In genomic region chr13:90673823-90674222, GRCm38 (mm10) we compare ENCODE assay signal across 22 mouse cellular contexts.
DNase-seq lines count a peak whose midpoint lies in the region; ATAC-seq and TF ChIP-seq lines count a peak whose summit lies in the region.
"Had no signal": no experiment of that assay in that cellular context is flagged by ENCODE, and none has a peak within 500 bp of the region (broad histone marks: within the 10 kb centered on the region; RNA-seq: fewer than 3 reads in every experiment).

No protein-coding gene starts in this region.

- no peak for ATAC-seq in embryonic facial prominence, embryonic 14.5 days (ENCODE audit: low read depth)
- no peak for ATAC-seq in limb, embryonic 12.5 days (ENCODE audit: insufficient number of reproducible peaks, insufficient read depth, low FRiP score, low TSS enrichment, low read depth)
- ATAC-seq in limb, embryonic 14.5 days (ENCODE audit: low FRiP score, low read depth), result peak; percentile 50; the same call in 1 of the 2 replicates
- ATAC-seq in liver, embryonic 12.5 days, result no peak
- ATAC-seq: CD4-positive, CD25-positive, alpha-beta regulatory T cell, adult 4 months; forebrain, embryonic 13.5 days; forebrain, embryonic 16.5 days had no signal

- no peak for TF ChIP-seq CTCF in MEL (IDR thresholded peaks at IDR 0.05 in 2 of 3, conservative IDR thresholded peaks at IDR 0.05 in 1 of 3; ENCODE audit: control insufficient read depth in 1 of 3, insufficient read depth in 1 of 3, low read depth in 2 of 3, low read length in 3 of 3, poor library complexity in 1 of 3, severe bottlenecking in 1 of 3)

- DNase-seq in embryonic facial prominence, embryonic 14.5 days (ENCODE audit: low spot score), result peak; percentile 13
- DNase-seq in embryonic facial prominence, embryonic 10.5 days (ENCODE audit: low spot score), result no peak
- no peak for DNase-seq in limb, embryonic 10.5 days (ENCODE audit: low spot score)
- no peak for DNase-seq in MEL (ENCODE audit: low read depth, low spot score)
- DNase-seq in limb, embryonic 14.5 days (ENCODE audit: low spot score), result peak; percentile 54
- DNase-seq: adrenal gland, adult 2 months; adrenal gland, postnatal 10 days; adrenal gland, postnatal 25 days; B cell, adult 2 months; cerebellum, adult 11 months; cerebellum, adult 18-20 months; cerebellum, adult 8-10 months; cerebellum, postnatal 10 days; cerebellum, postnatal 25 days had no signal

- no peak for TF ChIP-seq RAD21 in MEL (IDR thresholded peaks at IDR 0.05; ENCODE audit: low read depth, low read length)

- TF ChIP-seq POLR2A in MEL (IDR thresholded peaks at IDR 0.05; ENCODE audit: control insufficient read depth in 1 of 2, insufficient read depth in 1 of 2, low read depth in 1 of 2, low read length in 2 of 2, poor library complexity in 1 of 2), result no peak
- TF ChIP-seq POLR2A in limb, embryonic 14.5 days (IDR thresholded peaks at IDR 0.05; ENCODE audit: borderline replicate concordance, extremely low read depth, insufficient read depth, insufficient read length), result no peak

- H3K4me2 ChIP-seq in embryonic facial prominence, embryonic 14.5 days (ENCODE audit: low read depth, low read length), result no peak overlapping the region
- no peak overlapping the region for H3K4me2 ChIP-seq in limb, embryonic 12.5 days
- no peak overlapping the region for H3K4me2 ChIP-seq in limb, embryonic 14.5 days (replicated peaks; ENCODE audit: low read depth, low read length, severe bottlenecking)
- no peak overlapping the region for H3K4me2 ChIP-seq in liver, embryonic 12.5 days
- H3K4me2 ChIP-seq: embryonic facial prominence, embryonic 13.5 days; forebrain, embryonic 13.5 days had no signal

- H3K9me3 ChIP-seq in embryonic facial prominence, embryonic 14.5 days (ENCODE audit: control insufficient read depth, low read length), result no peaks in the 10 kb centered on the region
- H3K9me3 ChIP-seq in embryonic facial prominence, embryonic 10.5 days, result no peaks in the 10 kb centered on the region
- H3K9me3 ChIP-seq in limb, embryonic 12.5 days, result no peaks in the 10 kb centered on the region
- H3K9me3 ChIP-seq in limb, embryonic 10.5 days (replicated peaks), result no peaks in the 10 kb centered on the region
- H3K9me3 ChIP-seq in MEL (replicated peaks; ENCODE audit: insufficient read depth, low read length), result no peaks in the 10 kb centered on the region
- H3K9me3 ChIP-seq in limb, embryonic 14.5 days (ENCODE audit: control insufficient read depth, low read length), result no peaks in the 10 kb centered on the region
- no peaks in the 10 kb centered on the region for H3K9me3 ChIP-seq in liver, embryonic 12.5 days (replicated peaks)
- H3K9me3 ChIP-seq: embryonic facial prominence, embryonic 13.5 days; forebrain, embryonic 13.5 days; G1E had no signal

- H3K9ac ChIP-seq in embryonic facial prominence, embryonic 14.5 days (ENCODE audit: low read depth, low read length), result no peak overlapping the region
- no peak overlapping the region for H3K9ac ChIP-seq in limb, embryonic 12.5 days (replicated peaks)
- no peak overlapping the region for H3K9ac ChIP-seq in MEL (ENCODE audit: control insufficient read depth, low read depth, low read length, poor library complexity, severe bottlenecking)
- H3K9ac ChIP-seq in limb, embryonic 14.5 days (ENCODE audit: low read depth, low read length, severe bottlenecking), result no peak overlapping the region
- H3K9ac ChIP-seq in liver, embryonic 12.5 days, result no peak overlapping the region
- H3K9ac ChIP-seq: embryonic facial prominence, embryonic 13.5 days; forebrain, embryonic 13.5 days had no signal

- WGBS in embryonic facial prominence, embryonic 14.5 days, result 66% methylated on average over 3 of the region's 3 CpGs
- WGBS in embryonic facial prominence, embryonic 10.5 days, result 89% methylated on average over 3 of the region's 3 CpGs
- 73% methylated on average over 3 of the region's 3 CpGs for WGBS in limb, embryonic 12.5 days
- WGBS in limb, embryonic 10.5 days, result 92% methylated on average over 3 of the region's 3 CpGs
- 37% methylated on average over 3 of the region's 3 CpGs for WGBS in limb, embryonic 14.5 days
- 43% methylated on average over 3 of the region's 3 CpGs for WGBS in liver, embryonic 12.5 days (ENCODE audit: insufficient replicate concordance)

- H3K27me3 ChIP-seq in embryonic facial prominence, embryonic 14.5 days (replicated peaks; ENCODE audit: control insufficient read depth, insufficient read depth, low read length), result no peaks in the 10 kb centered on the region
- no peaks in the 10 kb centered on the region for H3K27me3 ChIP-seq in embryonic facial prominence, embryonic 10.5 days (replicated peaks; ENCODE audit: low read depth, poor library complexity, severe bottlenecking)
- no peaks in the 10 kb centered on the region for H3K27me3 ChIP-seq in limb, embryonic 12.5 days
- no peaks in the 10 kb centered on the region for H3K27me3 ChIP-seq in limb, embryonic 10.5 days (ENCODE audit: low read depth, poor library complexity, severe bottlenecking)
- no peaks in the 10 kb centered on the region; a peak in 1 of 4 replicates for H3K27me3 ChIP-seq in MEL (ENCODE audit: control insufficient read depth in 1 of 2, insufficient read depth in 2 of 2, low read length in 2 of 2)
- H3K27me3 ChIP-seq in limb, embryonic 14.5 days (ENCODE audit: control insufficient read depth, insufficient read depth, low read length), result no peaks in the 10 kb centered on the region
- no peaks in the 10 kb centered on the region for H3K27me3 ChIP-seq in liver, embryonic 12.5 days (replicated peaks)
- H3K27me3 ChIP-seq: CH12.LX; embryonic facial prominence, embryonic 13.5 days; forebrain, embryonic 13.5 days had no signal

- no peaks in the 10 kb centered on the region for H3K4me1 ChIP-seq in embryonic facial prominence, embryonic 14.5 days (ENCODE audit: control insufficient read depth, insufficient read depth, low read length)
- H3K4me1 ChIP-seq in embryonic facial prominence, embryonic 10.5 days, result no peaks in the 10 kb centered on the region
- H3K4me1 ChIP-seq in limb, embryonic 12.5 days (replicated peaks), result peaks cover 4% of the 10 kb centered on the region; the same call in 1 of the 2 replicates
- H3K4me1 ChIP-seq in limb, embryonic 10.5 days, result no peaks in the 10 kb centered on the region
- no peaks in the 10 kb centered on the region for H3K4me1 ChIP-seq in MEL (ENCODE audit: control insufficient read depth in 1 of 2, insufficient read depth in 2 of 2, low read length in 2 of 2)
- H3K4me1 ChIP-seq in limb, embryonic 14.5 days (ENCODE audit: control insufficient read depth, insufficient read depth, low read length), result peaks cover 6% of the 10 kb centered on the region
- no peaks in the 10 kb centered on the region for H3K4me1 ChIP-seq in liver, embryonic 12.5 days
- H3K4me1 ChIP-seq: embryonic facial prominence, embryonic 13.5 days; forebrain, embryonic 13.5 days had no signal

- no peak overlapping the region for H3K27ac ChIP-seq in embryonic facial prominence, embryonic 14.5 days (replicated peaks; ENCODE audit: low read depth, low read length)
- H3K27ac ChIP-seq in embryonic facial prominence, embryonic 10.5 days (replicated peaks), result no peak overlapping the region
- H3K27ac ChIP-seq in limb, embryonic 12.5 days, result 0 out of 2 replicates have a peak overlapping the region, but pooled peaks have one; percentile 32
- no peak overlapping the region for H3K27ac ChIP-seq in limb, embryonic 10.5 days
- H3K27ac ChIP-seq in MEL (ENCODE audit: control insufficient read depth, low read depth, low read length), result no peak overlapping the region
- H3K27ac ChIP-seq in limb, embryonic 14.5 days (replicated peaks; ENCODE audit: low read depth, low read length), result no peak overlapping the region
- no peak overlapping the region for H3K27ac ChIP-seq in liver, embryonic 12.5 days
- H3K27ac ChIP-seq: embryonic facial prominence, embryonic 13.5 days; forebrain, embryonic 13.5 days had no signal

- TF ChIP-seq EP300 in MEL (IDR thresholded peaks at IDR 0.05; ENCODE audit: low read depth in 1 of 2, low read length in 2 of 2), result no peak

- H3K36me3 ChIP-seq in embryonic facial prominence, embryonic 14.5 days (ENCODE audit: control insufficient read depth, insufficient read depth, low read length), result no peaks in the 10 kb centered on the region
- no peaks in the 10 kb centered on the region for H3K36me3 ChIP-seq in embryonic facial prominence, embryonic 10.5 days (replicated peaks)
- H3K36me3 ChIP-seq in limb, embryonic 12.5 days, result no peaks in the 10 kb centered on the region
- H3K36me3 ChIP-seq in limb, embryonic 10.5 days, result no peaks in the 10 kb centered on the region
- H3K36me3 ChIP-seq in MEL (ENCODE audit: control insufficient read depth in 1 of 2, insufficient read depth in 2 of 2, low read length in 2 of 2), result no peaks in the 10 kb centered on the region
- H3K36me3 ChIP-seq in limb, embryonic 14.5 days (ENCODE audit: control insufficient read depth, insufficient read depth, low read length), result no peaks in the 10 kb centered on the region
- H3K36me3 ChIP-seq in liver, embryonic 12.5 days, result no peaks in the 10 kb centered on the region
- H3K36me3 ChIP-seq: embryonic facial prominence, embryonic 13.5 days; G1E had no signal

- H3K79me2 ChIP-seq in MEL (ENCODE audit: control insufficient read depth, insufficient read depth, low read length, poor library complexity), result no peaks in the 10 kb centered on the region

- no peak overlapping the region for H3K4me3 ChIP-seq in embryonic facial prominence, embryonic 14.5 days (ENCODE audit: low read depth, low read length)
- no peak overlapping the region for H3K4me3 ChIP-seq in embryonic facial prominence, embryonic 10.5 days
- H3K4me3 ChIP-seq in limb, embryonic 12.5 days (replicated peaks), result no peak overlapping the region
- no peak overlapping the region for H3K4me3 ChIP-seq in limb, embryonic 10.5 days
- no peak overlapping the region for H3K4me3 ChIP-seq in MEL (ENCODE audit: control insufficient read depth in 1 of 2, insufficient read depth in 1 of 2, low read depth in 2 of 2, low read length in 2 of 2)
- no peak overlapping the region for H3K4me3 ChIP-seq in limb, embryonic 14.5 days (replicated peaks; ENCODE audit: low read length)
- no peak overlapping the region for H3K4me3 ChIP-seq in liver, embryonic 12.5 days
- H3K4me3 ChIP-seq: embryonic facial prominence, embryonic 13.5 days; forebrain, embryonic 13.5 days had no signal

TF ChIP-seq in MEL, 35 proteins besides CTCF, POLR2A, EP300 and RAD21:
- TF ChIP-seq USF1 (IDR thresholded peaks at IDR 0.05; ENCODE audit: low read depth, low read length), result no peak
- TF ChIP-seq ELF1 (IDR thresholded peaks at IDR 0.05; ENCODE audit: low read depth, low read length), result no peak
- no peak for TF ChIP-seq MYC (IDR thresholded peaks at IDR 0.05; ENCODE audit: low read depth, low read length)
- no peak for TF ChIP-seq TAL1 (IDR thresholded peaks at IDR 0.05; ENCODE audit: low read length)
- TF ChIP-seq ZNF384 (IDR thresholded peaks at IDR 0.05; ENCODE audit: low read depth, low read length), result peak; percentile 41; the same call in 1 of the 2 replicates

Comparison
In these comparisons a context has a peak if more than half of its experiments do, and no peak if none do; other contexts are left out.
1. DNase-seq: peak in embryonic facial prominence, embryonic 14.5 days (single experiment) and limb, embryonic 14.5 days (single experiment); none in embryonic facial prominence, embryonic 10.5 days (single experiment), limb, embryonic 10.5 days (single experiment) and MEL (single experiment).